Mouse (Mus musculus) neural tube, embryonic 11.5 days (tissue): ENCODE data around the gene Tfap2e. TPM values are rescaled to one million over a fixed set of nuclear protein-coding genes. Genes with fewer than 3 reads are reported as not detected.
A peak's percentile ranks its signal among the peaks of the same experiment; 100 is the strongest.

ENCODE experiments used
- ATAC-seq: fragments of 200-750 bp; cut with Nextera tagmentation; 2 replicates; pipeline ENCODE4 v1.8.0; 2017; ENCODE audit warnings: moderate number of reproducible peaks, mild to moderate bottlenecking, moderate TSS enrichment, moderate library complexity; ENCODE audit not compliant: insufficient read depth, low FRiP score, low TSS enrichment
- DNase-seq: peaks from one replicate; pipeline ENCODE4 v3.0.0-alpha.2; 2015; ENCODE audit warnings: low spot score
- H3K27ac ChIP-seq: fragments of 300-500 bp; sonication (generic); 2 replicates; pipeline ENCODE4 v1.5.1; 2014; ENCODE audit warnings: low read depth, mild to moderate bottlenecking, low read length
- H3K27me3 ChIP-seq: fragments of 300-500 bp; sonication (generic); 2 replicates; pipeline ENCODE4 v1.6.1; 2014; ENCODE audit warnings: mild to moderate bottlenecking, low read length, mixed read lengths; ENCODE audit not compliant: control insufficient read depth, insufficient read depth
- H3K36me3 ChIP-seq: fragments of 300-500 bp; sonication (generic); 2 replicates; pipeline ENCODE4 v1.6.1; 2014; ENCODE audit warnings: mild to moderate bottlenecking, low read length, moderate library complexity, mixed read lengths; ENCODE audit not compliant: control insufficient read depth, insufficient read depth
- H3K4me1 ChIP-seq: fragments of 300-500 bp; sonication (generic); 2 replicates; pipeline ENCODE4 v1.6.1; 2014; ENCODE audit warnings: low read length, mixed read lengths; ENCODE audit not compliant: control insufficient read depth, insufficient read depth
- H3K4me2 ChIP-seq: fragments of 300-500 bp; sonication (generic); 2 replicates; pipeline ENCODE4 v1.6.1; 2014; ENCODE audit warnings: low read depth, mild to moderate bottlenecking, moderate library complexity
- H3K4me3 ChIP-seq: fragments of 300-500 bp; sonication (generic); 2 replicates; pipeline ENCODE4 v1.5.1; 2014; ENCODE audit warnings: low read depth, low read length
- H3K9ac ChIP-seq: fragments of 300-500 bp; sonication (generic); 2 replicates; pipeline ENCODE4 v1.6.1; 2014; ENCODE audit warnings: mild to moderate bottlenecking, low read length
- H3K9me3 ChIP-seq: fragments of 300-500 bp; sonication (generic); 2 replicates; pipeline ENCODE4 v1.6.1; 2016; ENCODE audit warnings: low read length; ENCODE audit not compliant: control insufficient read depth
- WGBS: fragments of 180-500 bp; shearing (Covaris S2); extraction: QIAGEN DNeasy Blood & Tissue Kit; methylation state at CpG from one replicate; pipeline ENCODE4 v1.1.7; 2014; 5-methylcytosine and 5-hydroxymethylcytosine counted together
- polyA plus RNA-seq: library from polyadenylated mRNA; unstranded; fragments of >200 nt; fragmentation: Nextera tagmentation; extraction: Ambion mirVana; gene quantifications from 2 replicates; pipeline ENCODE4 v1.2.1, GENCODE M21; 2014

Tfap2e gene
- polyA plus RNA-seq, 1 experiment from 2014 or later, result 0.11 TPM

DNA sequence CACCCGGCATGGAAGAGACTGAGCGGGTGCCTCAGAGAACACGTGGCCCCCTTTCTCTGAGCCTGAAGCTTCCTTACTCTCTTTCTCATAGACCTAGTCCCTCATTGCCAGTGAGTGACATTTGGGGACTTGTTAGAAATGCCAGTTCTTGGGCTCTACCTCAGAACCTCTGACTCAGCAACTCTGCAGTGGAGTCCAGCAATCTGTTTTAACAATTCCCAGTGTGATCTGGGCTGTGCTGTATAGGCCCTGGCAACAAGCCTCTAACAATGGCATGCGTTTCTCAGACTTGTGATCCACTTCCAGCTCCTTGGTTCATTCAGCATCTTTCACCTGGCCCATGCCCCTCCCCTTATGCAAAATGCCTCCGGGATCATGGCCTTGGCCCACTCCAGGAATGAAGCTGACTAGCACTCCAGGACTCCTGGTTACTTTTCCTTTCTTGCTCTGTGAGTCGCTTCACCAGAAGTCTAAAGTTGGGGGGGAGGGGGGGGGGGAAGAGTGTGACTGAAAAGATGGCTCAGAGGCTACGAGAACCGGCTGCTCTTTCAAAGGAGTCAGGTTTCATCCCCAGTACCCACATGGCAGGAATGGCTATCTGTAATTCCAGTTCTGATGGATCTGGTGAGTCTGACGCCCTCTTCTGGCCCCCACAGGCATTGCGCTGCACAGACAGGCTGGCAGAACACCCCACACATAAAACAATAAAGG lies 4.1 kb upstream of the Tfap2e start:
- Histone ChIP-seq H3K9ac (no peak overlapping the region), H3K27ac (no peak overlapping the region), H3K4me1 (peaks cover 4% of the 10 kb centered on the region; the same call in 1 of the 2 replicates), H3K36me3 (peaks cover 4% of the 10 kb centered on the region), H3K9me3 (no peaks in the 10 kb centered on the region), H3K27me3 (peaks cover 42% of the 10 kb centered on the region), H3K4me3 (no peak overlapping the region), H3K4me2 (no peak overlapping the region)
- WGBS, result 17% methylated on average over 10 of the region's 10 CpGs
- DNase-seq (peak; percentile 41), ATAC-seq (no peak)

DNA sequence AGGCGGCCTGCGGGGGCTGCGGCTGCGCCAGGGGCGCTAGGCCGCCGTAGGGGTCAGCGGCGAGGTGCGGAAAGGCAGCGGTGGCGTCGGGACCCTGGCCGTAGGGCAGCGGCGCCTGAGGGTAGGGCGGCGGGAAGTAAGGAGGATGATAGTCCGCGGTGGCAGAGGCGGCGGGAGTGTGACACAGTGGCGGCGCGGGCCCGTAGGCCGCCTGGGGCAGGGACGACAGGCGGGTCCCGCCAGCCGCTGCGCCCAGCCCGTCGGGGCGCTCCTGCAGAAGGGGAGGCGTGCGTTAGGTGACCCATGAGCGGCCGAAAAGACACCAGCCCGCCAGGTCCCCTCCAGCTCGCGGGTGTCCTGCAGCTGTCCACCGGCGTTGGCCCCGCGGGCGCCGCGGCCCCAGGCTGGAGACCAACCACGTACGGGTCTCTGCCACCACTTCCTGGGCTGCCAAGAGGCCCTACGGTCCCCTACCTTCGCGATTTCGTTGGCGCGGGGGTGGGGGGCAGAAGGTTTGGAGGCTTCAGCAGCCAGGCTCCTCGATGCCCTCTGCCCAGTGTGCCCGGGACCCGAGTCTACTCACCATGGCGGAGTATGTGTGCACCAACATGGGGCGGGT lies 549 bp downstream of the Tfap2e start:
- DNase-seq, result no peak

DNA sequence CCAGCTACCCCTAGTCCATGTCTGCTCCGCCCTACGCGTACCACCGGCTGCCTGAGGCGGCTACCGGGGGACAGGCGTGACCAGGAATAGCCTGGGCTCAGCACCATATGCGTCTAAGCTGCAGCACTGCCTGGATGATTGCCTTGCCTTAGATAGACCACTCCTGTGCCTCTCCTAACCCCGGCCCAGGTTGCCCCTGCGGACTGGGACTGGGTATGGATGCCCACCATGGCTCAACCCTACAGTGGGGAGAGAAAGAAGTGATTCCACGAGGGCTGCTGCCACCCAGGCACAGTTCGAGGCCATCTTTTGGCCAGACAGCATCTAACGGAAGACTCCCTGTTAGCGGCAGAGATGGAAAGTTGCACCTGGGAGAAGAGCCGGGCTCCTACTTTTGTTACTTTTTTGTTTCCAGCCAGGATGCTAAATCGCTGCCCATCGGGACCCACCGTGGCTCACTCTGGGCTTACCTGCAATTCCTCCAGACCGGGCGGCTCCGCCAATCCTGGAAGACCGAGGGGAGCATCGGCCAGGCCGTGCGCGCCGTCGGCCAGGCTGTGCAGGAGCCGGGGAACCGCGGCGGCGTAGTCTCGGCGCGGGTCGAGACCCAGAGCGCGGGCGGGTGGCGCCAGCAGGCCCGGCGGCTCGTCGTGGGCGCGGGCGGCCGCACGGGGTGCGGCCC lies 1.2 kb downstream of the Tfap2e start:
- Histone ChIP-seq H3K4me1 (no peaks in the 10 kb centered on the region; the same call in 1 of the 2 replicates), H3K4me3 (peak overlapping the region; percentile 20), H3K27ac (no peak overlapping the region), H3K27me3 (peaks cover 87% of the 10 kb centered on the region), H3K4me2 (peak overlapping the region; percentile 31; the same call in 1 of the 2 replicates), H3K36me3 (no peaks in the 10 kb centered on the region), H3K9me3 (no peaks in the 10 kb centered on the region), H3K9ac (0 out of 2 replicates have a peak overlapping the region, but pooled peaks have one; percentile 14)
- WGBS, result 2% methylated on average over 47 of the region's 51 CpGs
- peak; percentile 29 for DNase-seq
- ATAC-seq, result no peak

More for the DNA sequence above, 549 bp downstream of the Tfap2e start:
- Histone ChIP-seq H3K27me3 (peaks cover 86% of the 10 kb centered on the region), H3K9ac (0 out of 2 replicates have a peak overlapping the region, but pooled peaks have one; percentile 14), H3K36me3 (no peaks in the 10 kb centered on the region), H3K4me1 (no peaks in the 10 kb centered on the region; the same call in 1 of the 2 replicates), H3K27ac (no peak overlapping the region), H3K9me3 (no peaks in the 10 kb centered on the region), H3K4me2 (peak overlapping the region; percentile 31; the same call in 1 of the 2 replicates), H3K4me3 (peak overlapping the region; percentile 20)
- 1% methylated on average over 55 of the region's 62 CpGs for WGBS
- ATAC-seq, result 0 out of 2 replicates have a peak, but pooled peaks have one; percentile 9

DNA sequence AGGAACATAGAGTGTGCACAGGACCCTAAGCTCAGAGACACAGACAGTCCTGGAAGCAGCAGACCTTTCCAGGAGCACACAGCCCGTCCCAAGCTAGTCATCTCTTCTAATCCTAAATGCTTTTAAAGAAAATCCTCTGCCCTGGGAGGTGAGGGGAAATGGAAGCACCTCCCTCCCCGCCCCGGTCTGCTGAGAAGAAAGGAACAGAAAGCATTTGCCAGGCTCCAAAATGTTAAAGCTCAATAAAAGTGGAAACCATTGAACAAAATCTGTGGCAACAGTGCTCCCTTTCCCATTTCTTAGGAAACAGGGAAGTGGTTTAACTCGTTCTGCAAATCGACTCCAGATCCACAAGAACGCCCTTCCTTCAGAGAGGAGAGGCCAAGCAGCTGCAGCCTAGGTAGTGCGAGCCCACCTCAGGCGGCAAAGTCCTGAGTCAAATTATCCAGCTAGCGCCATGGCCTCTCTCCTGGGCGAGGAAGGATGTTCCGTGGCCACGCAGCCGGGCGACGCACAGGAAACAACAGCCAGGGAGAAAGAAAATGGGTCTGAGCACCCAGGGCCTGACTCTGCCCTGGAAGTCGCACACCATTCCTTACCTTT lies 1.9 kb downstream of the Tfap2e start:
- ATAC-seq (no peak), DNase-seq (no peak)
- no peak overlapping the region for H3K4me3 ChIP-seq
- no peaks in the 10 kb centered on the region for H3K9me3 ChIP-seq
- no peaks in the 10 kb centered on the region; the same call in 1 of the 2 replicates for H3K4me1 ChIP-seq
- H3K27me3 ChIP-seq, result peaks cover 87% of the 10 kb centered on the region
- H3K4me2 ChIP-seq, result no peak overlapping the region
- 1% methylated on average over 16 of the region's 16 CpGs for WGBS
- H3K36me3 ChIP-seq, result no peaks in the 10 kb centered on the region
- H3K27ac ChIP-seq, result no peak overlapping the region
- H3K9ac ChIP-seq, result no peak overlapping the region

DNA sequence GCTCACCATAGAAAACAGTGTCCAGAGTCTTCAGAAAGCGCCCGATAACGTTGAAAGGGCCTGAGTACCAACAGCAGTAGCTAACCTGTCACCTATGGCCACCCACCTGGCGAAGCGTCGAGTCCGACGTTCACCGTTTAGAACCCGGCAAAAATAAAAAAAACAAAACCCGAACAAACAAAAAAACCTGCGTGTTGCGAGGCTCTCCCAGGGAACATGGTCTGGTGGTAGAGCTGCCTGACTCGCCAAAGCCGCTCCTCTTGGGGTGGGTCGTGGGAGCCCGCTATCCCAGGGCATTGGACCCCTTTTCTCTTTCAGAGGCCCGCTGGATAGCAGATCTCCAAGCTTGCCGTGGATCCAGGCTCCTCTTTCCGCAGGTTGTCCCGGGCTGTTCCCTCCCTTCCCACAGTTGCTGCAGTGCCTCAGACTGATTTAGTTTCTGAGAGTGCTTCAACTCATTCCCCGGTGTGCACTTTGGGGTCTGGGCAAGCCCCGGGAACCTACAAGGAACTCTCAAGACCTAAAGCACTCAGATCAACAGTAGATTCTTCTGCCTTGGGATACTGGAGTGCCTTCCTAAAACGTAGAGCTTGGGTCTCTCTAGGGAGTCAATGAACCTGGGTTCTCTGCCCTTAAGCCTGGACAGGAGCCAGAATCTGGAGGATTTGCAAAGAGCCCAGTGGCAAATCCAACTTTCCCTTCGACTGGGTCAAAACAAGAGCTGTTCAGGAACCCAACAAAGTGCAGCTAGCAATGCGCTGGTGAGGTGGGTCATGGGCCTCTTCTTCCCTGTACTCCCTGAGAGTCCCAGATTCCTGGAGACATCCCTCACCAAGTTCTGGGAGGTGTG lies 3.3 kb downstream of the Tfap2e start:
- H3K9ac ChIP-seq, result no peak overlapping the region
- H3K27me3 ChIP-seq, result peaks cover 76% of the 10 kb centered on the region
- no peak overlapping the region for H3K27ac ChIP-seq
- no peaks in the 10 kb centered on the region; the same call in 1 of the 2 replicates for H3K4me1 ChIP-seq
- no peak overlapping the region for H3K4me2 ChIP-seq
- no peaks in the 10 kb centered on the region for H3K9me3 ChIP-seq
- DNase-seq (no peak), ATAC-seq (no peak)
- no peak overlapping the region for H3K4me3 ChIP-seq
- 5% methylated on average over 26 of the region's 26 CpGs for WGBS
- no peaks in the 10 kb centered on the region for H3K36me3 ChIP-seq

DNA sequence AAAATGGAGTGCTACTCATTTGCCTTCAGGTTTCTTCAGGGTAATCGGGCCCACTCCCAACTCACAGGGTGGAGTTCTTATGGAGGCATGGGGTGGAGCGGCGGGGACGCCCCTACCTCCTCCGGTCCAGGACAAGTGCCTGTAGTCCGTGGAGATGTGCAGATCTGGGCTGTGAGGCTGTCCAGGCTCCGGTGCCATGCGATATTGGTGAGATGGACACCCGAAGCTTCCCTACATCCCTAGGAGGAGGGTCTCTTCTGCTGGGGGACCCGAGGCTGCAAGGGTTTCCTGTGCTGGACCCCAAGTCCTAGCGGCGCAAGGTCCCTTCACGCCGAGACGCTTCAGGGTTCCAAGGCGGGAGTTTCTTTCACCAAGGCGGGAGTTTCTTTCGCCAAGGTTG lies 3.9 kb downstream of the Tfap2e start:
- H3K27ac ChIP-seq, result no peak overlapping the region
- H3K9me3 ChIP-seq, result no peaks in the 10 kb centered on the region
- no peak overlapping the region for H3K9ac ChIP-seq
- no peak overlapping the region for H3K4me2 ChIP-seq
- H3K4me1 ChIP-seq, result no peaks in the 10 kb centered on the region; the same call in 1 of the 2 replicates
- no peaks in the 10 kb centered on the region for H3K36me3 ChIP-seq
- DNase-seq (peak; percentile 32), ATAC-seq (no peak)
- peaks cover 69% of the 10 kb centered on the region for H3K27me3 ChIP-seq
- 2% methylated on average over 18 of the region's 18 CpGs for WGBS
- no peak overlapping the region for H3K4me3 ChIP-seq

DNA sequence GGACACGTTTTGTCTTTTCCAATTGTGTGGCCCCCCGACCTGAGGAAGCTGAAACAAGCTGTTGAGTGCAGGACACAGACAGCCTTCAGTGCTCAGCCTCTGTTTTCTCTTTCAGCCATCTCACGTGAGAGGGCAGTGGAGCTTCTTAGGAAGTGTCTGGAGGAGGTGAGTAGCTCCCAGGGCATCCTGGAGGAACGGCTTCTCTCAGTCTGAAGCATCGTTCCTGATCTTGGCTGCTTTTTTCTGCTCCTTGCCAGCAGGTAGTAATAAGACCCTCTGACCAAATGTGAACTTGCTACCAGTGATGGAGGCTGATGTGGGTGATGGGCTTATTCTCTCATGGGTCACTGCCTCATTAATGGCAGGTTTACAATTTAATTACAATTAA lies 28.6 kb downstream of the Tfap2e start:
- Histone ChIP-seq H3K4me1 (peaks cover 19% of the 10 kb centered on the region), H3K27me3 (no peaks in the 10 kb centered on the region), H3K9ac (no peak overlapping the region), H3K4me3 (no peak overlapping the region), H3K27ac (no peak overlapping the region), H3K4me2 (no peak overlapping the region), H3K9me3 (no peaks in the 10 kb centered on the region), H3K36me3 (peaks cover 7% of the 10 kb centered on the region)
- ATAC-seq (no peak), DNase-seq (no peak)
- 34% methylated on average over 5 of the region's 5 CpGs for WGBS
